Mouse (Mus musculus) kidney, embryonic 15.5 days (tissue): ENCODE results near the gene Tspear. TPM values are rescaled to one million over a fixed set of nuclear protein-coding genes. Genes with fewer than 3 reads are reported as not detected.
"Not testable (repeated sequence)": the region's sequence is repeated elsewhere in the genome, so short reads cannot be mapped to it uniquely, and the experiment has no call there.

Experiments
- ATAC-seq: fragments of 200-750 bp; cut with Nextera tagmentation; replicated peaks from 2 replicates; pipeline ENCODE4 v1.8.0; 2017; ENCODE audit warnings: moderate TSS enrichment; ENCODE audit not compliant: low FRiP score
- H3K27ac ChIP-seq: fragments of 300-500 bp; sonication (generic); 2 replicates; pipeline ENCODE4 v1.5.1; 2015; ENCODE audit warnings: mild to moderate bottlenecking, inconsistent platforms
- H3K27me3 ChIP-seq: fragments of 300-500 bp; sonication (generic); 2 replicates; pipeline ENCODE4 v1.6.1; 2015; ENCODE audit warnings: inconsistent platforms
- H3K36me3 ChIP-seq: fragments of 300-500 bp; sonication (generic); 2 replicates; pipeline ENCODE4 v1.6.1; 2015; ENCODE audit warnings: inconsistent platforms
- H3K4me1 ChIP-seq: fragments of 300-500 bp; sonication (generic); 2 replicates; pipeline ENCODE4 v1.6.1; 2015; ENCODE audit warnings: inconsistent platforms
- H3K4me2 ChIP-seq: fragments of 300-500 bp; sonication (generic); 2 replicates; pipeline ENCODE4 v1.6.1; 2015; ENCODE audit warnings: moderate library complexity, mild to moderate bottlenecking, inconsistent platforms
- H3K4me3 ChIP-seq: fragments of 300-500 bp; sonication (generic); replicated peaks from 2 replicates; pipeline ENCODE4 v1.5.1; 2015; ENCODE audit warnings: mild to moderate bottlenecking, inconsistent platforms
- H3K9ac ChIP-seq: fragments of 300-500 bp; sonication (generic); 2 replicates; pipeline ENCODE4 v1.6.1; 2015; ENCODE audit warnings: mild to moderate bottlenecking, inconsistent platforms
- H3K9me3 ChIP-seq: fragments of 300-500 bp; sonication (generic); replicated peaks from 2 replicates; pipeline ENCODE4 v1.6.1; 2016; ENCODE audit warnings: inconsistent platforms
- WGBS: fragments of 180-500 bp; shearing (Covaris S2); methylation state at CpG from one replicate; pipeline ENCODE4 v1.1.7; 2015; ENCODE audit warnings: mixed read lengths; 5-methylcytosine and 5-hydroxymethylcytosine counted together
- polyA plus RNA-seq: library from polyadenylated mRNA; unstranded; fragments of >200 nt; fragmentation: Nextera tagmentation; extraction: Ambion mirVana; gene quantifications from 2 replicates; pipeline ENCODE4 v1.2.1, GENCODE M21; 2015

Gene Tspear
- polyA plus RNA-seq, 1 experiment from 2014 or later: 0.90 TPM

GRCm38 (mm10) chr10:77670710-77671109 lies 15.7 kb upstream of the Tspear start:
- no peaks in the 10 kb centered on the region for H3K4me1 ChIP-seq
- no peak for ATAC-seq
- no peak overlapping the region for H3K27ac ChIP-seq
- no peaks in the 10 kb centered on the region for H3K9me3 ChIP-seq
- H3K9ac ChIP-seq: no peak overlapping the region
- 80% methylated on average over 4 of the region's 4 CpGs for WGBS
- no peak overlapping the region for H3K4me2 ChIP-seq
- no peaks in the 10 kb centered on the region for H3K36me3 ChIP-seq
- no peak overlapping the region for H3K4me3 ChIP-seq
- peaks cover 5% of the 10 kb centered on the region for H3K27me3 ChIP-seq

DNA sequence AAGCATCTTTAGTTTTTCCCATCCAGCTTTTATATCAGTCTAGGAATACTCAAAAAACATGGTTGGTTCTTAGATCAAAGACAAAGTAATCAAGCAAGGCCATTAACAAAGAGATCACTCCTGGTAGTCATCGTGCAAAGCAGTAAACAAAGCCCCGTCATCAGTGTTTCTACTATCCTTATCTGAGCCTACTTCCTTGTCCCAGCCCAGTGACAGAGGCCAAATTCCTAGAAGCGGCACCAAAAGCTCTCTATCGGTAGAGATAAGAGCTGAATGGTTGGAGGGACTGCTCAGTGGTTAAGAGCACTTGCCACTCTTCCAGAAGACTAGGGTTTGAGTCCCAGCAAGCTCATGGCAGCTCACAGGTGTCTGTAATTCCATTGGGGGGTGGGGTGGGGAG lies 14.8 kb upstream of the Tspear start:
- Histone ChIP-seq H3K36me3 (no peaks in the 10 kb centered on the region), H3K27ac (no peak overlapping the region), H3K9me3 (no peaks in the 10 kb centered on the region), H3K4me2 (no peak overlapping the region), H3K27me3 (peaks cover 13% of the 10 kb centered on the region), H3K4me1 (no peaks in the 10 kb centered on the region), H3K9ac (no peak overlapping the region), H3K4me3 (no peak overlapping the region)
- 67% methylated on average over 4 of the region's 4 CpGs for WGBS
- no peak for ATAC-seq

- Histone ChIP-seq H3K4me1 (peaks cover 13% of the 10 kb centered on the region), H3K27ac (no peak overlapping the region), H3K9ac (no peak overlapping the region), H3K9me3 (no peaks in the 10 kb centered on the region), H3K4me3 (no peak overlapping the region), H3K36me3 (no peaks in the 10 kb centered on the region), H3K27me3 (peaks cover 36% of the 10 kb centered on the region), H3K4me2 (no peak overlapping the region)
- no peak for ATAC-seq
- WGBS: 55% methylated on average over 13 of the region's 13 CpGs
Observed at GRCm38 (mm10) chr10:77673765-77674164, 12.6 kb upstream of the Tspear start.

DNA sequence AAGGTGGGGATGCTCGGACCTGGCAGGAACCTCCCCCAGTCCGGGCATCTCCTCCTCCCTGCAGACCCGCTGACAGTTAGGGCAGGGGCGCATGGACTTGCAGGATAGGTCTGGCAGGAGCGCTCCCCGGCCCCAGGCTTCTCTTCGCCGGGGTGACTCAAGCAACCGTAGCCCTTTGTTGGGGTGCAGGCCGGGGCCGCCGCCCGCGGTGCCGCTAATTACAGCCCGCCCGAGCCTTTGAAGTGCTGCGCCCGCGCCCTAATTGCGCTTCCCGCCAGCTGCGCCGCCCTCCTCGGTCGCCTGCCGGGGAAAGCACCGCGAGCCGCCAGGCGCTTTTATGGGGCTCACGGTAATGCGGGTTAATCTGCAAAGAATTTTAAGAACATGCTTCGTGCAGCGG lies 8.8 kb upstream of the Tspear start:
- peak overlapping the region; percentile 67 for H3K4me2 ChIP-seq
- H3K27me3 ChIP-seq: peaks cover 63% of the 10 kb centered on the region
- no peak overlapping the region for H3K9ac ChIP-seq
- WGBS: 0% methylated on average over 35 of the region's 35 CpGs
- H3K9me3 ChIP-seq: no peaks in the 10 kb centered on the region
- H3K27ac ChIP-seq: no peak overlapping the region
- peak overlapping the region; percentile 36 for H3K4me3 ChIP-seq
- H3K4me1 ChIP-seq: peaks cover 13% of the 10 kb centered on the region
- no peak for ATAC-seq
- no peaks in the 10 kb centered on the region for H3K36me3 ChIP-seq

DNA sequence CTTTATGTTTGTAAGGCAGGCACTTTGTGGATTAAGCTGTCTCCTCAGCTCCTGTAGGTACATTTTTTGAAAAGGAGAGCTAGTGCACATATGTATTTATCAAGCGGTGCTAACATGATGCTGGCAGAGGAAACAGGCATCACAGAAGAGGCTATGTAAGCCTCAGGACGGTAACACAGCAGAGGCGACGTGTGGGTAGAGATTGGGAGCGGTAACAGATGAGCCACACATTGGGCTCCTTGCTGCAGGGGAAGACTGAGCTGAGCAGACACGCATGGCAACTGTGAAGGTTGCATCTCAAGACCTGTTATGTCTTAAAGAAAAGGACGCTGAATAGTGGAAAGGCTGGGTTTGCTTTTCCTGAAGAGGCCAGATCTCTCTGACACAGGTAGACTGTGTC lies 3.4 kb upstream of the Tspear start:
- Histone ChIP-seq H3K27ac (no peak overlapping the region), H3K4me2 (no peak overlapping the region), H3K9me3 (no peaks in the 10 kb centered on the region), H3K36me3 (no peaks in the 10 kb centered on the region), H3K27me3 (peaks cover 83% of the 10 kb centered on the region), H3K4me1 (peaks cover 19% of the 10 kb centered on the region), H3K9ac (no peak overlapping the region), H3K4me3 (no peak overlapping the region)
- no peak for ATAC-seq
- WGBS: 82% methylated on average over 7 of the region's 7 CpGs

- 39% methylated on average over 8 of the region's 8 CpGs for WGBS
- Histone ChIP-seq H3K36me3 (no peaks in the 10 kb centered on the region), H3K9ac (no peak overlapping the region), H3K27me3 (peaks cover 80% of the 10 kb centered on the region), H3K4me1 (peaks cover 15% of the 10 kb centered on the region), H3K27ac (no peak overlapping the region), H3K4me3 (no peak overlapping the region), H3K9me3 (no peaks in the 10 kb centered on the region), H3K4me2 (no peak overlapping the region)
- no peak for ATAC-seq
Observed at GRCm38 (mm10) chr10:77684181-77684580, 2.2 kb upstream of the Tspear start.

- Histone ChIP-seq H3K4me2 (no peak overlapping the region), H3K27ac (no peak overlapping the region), H3K4me1 (peaks cover 15% of the 10 kb centered on the region), H3K27me3 (peaks cover 60% of the 10 kb centered on the region), H3K36me3 (no peaks in the 10 kb centered on the region), H3K9me3 (no peaks in the 10 kb centered on the region), H3K4me3 (no peak overlapping the region), H3K9ac (no peak overlapping the region)
- WGBS: 14% methylated on average over 10 of the region's 10 CpGs
- ATAC-seq: no peak
Observed at GRCm38 (mm10) chr10:77687021-77687420, 652 bp downstream of the Tspear start.

- H3K4me2 ChIP-seq, ATAC-seq, H3K9me3 ChIP-seq, H3K4me3 ChIP-seq, H3K36me3 ChIP-seq, H3K9ac ChIP-seq, H3K27ac ChIP-seq: not testable (repeated sequence)
- 64% methylated on average over 3 of the region's 3 CpGs for WGBS
- H3K4me1 ChIP-seq: peaks cover 12% of the 10 kb centered on the region
- peaks cover 35% of the 10 kb centered on the region for H3K27me3 ChIP-seq
Observed at GRCm38 (mm10) chr10:77690356-77690807, 4.0 kb downstream of the Tspear start, which contains the start of gene Gm19402. Gene Gm19402, minus strand, starts transcription at chr10:77690757.

- no peak for ATAC-seq
Observed at GRCm38 (mm10) chr10:77697133-77697532, 10.8 kb downstream of the Tspear start, which contains the start of gene Gm9508. Gene Gm9508, minus strand, starts transcription at chr10:77697233.

DNA sequence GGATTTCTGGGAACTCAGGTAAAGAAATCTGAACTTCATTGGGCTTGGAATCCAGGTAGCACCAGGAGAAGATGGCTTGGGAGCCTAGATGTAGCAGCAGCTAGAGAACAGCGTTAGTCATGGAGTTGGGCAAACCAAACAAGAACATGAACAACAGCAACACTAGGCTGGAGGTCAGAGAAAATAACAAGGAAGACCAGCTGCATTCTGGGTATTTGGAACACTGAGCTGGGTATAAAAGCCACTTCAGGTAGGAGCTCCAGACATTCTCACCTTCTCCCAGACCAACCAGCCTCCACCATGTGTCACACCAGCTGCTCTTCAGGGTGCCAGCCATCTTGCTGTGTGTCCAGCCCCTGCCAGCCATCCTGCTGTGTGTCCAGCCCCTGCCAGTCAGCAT lies 20.0 kb downstream of the Tspear start, which contains the start of gene Gm10272:
Gene Gm10272 (plus strand): TSS at position 301 of the 400 bp plus-strand sequence.
- Histone ChIP-seq H3K4me2 (no peak within 1 kb of the TSS), H3K9me3 (peaks cover 13% of the 10 kb centered on the region), H3K27ac (no peak within 1 kb of the TSS), H3K36me3 (no peaks in the 10 kb centered on the region), H3K4me3 (no peak within 1 kb of the TSS), H3K9ac (no peak within 1 kb of the TSS), H3K27me3 (no peaks in the 10 kb centered on the region), H3K4me1 (no peaks in the 10 kb centered on the region)
- ATAC-seq: no peak
- WGBS: 84% methylated on average over 1 of the region's 1 CpGs

More at GRCm38 (mm10) chr10:77697133-77697532, 10.8 kb downstream of the Tspear start, which contains the start of gene Gm9508:
- H3K4me3 ChIP-seq: no peak within 1 kb of the TSS
- no peaks in the 10 kb centered on the region for H3K36me3 ChIP-seq
- no peaks in the 10 kb centered on the region for H3K9me3 ChIP-seq
- H3K27me3 ChIP-seq: no peaks in the 10 kb centered on the region
- no peak within 1 kb of the TSS for H3K27ac ChIP-seq
- no peak within 1 kb of the TSS for H3K4me2 ChIP-seq
- H3K9ac ChIP-seq: no peak within 1 kb of the TSS
- WGBS: 39% methylated on average over 4 of the region's 4 CpGs
- no peaks in the 10 kb centered on the region for H3K4me1 ChIP-seq

DNA sequence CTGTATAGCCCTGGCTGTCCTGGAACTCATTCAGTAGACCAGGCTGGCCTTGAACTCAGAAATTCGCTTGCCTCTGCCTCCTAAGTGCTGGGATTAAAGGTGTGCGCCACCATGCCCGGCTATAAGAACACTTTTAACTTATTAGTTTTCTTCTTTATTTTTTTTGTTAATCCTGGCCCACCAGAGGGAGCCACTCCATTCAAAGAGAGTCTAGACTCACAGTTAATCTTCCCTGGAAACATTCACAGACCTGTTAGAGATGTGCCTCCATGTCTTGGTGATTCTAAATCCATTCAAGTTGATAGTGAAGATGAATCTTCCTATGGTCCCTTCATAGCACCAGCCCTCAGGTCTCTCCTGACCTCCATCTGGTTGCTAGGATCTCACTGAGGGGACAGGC lies 23.5 kb downstream of the Tspear start:
- Histone ChIP-seq H3K27ac (no peak overlapping the region), H3K4me2 (no peak overlapping the region), H3K4me1 (no peaks in the 10 kb centered on the region), H3K9ac (no peak overlapping the region), H3K27me3 (no peaks in the 10 kb centered on the region), H3K36me3 (no peaks in the 10 kb centered on the region), H3K4me3 (no peak overlapping the region), H3K9me3 (peaks cover 8% of the 10 kb centered on the region; the same call in 1 of the 2 replicates)
- ATAC-seq: no peak
- 77% methylated on average over 3 of the region's 3 CpGs for WGBS

GRCm38 (mm10) chr10:77711157-77711556 lies 24.8 kb downstream of the Tspear start, which contains the start of gene Gm10024:
Gene Gm10024, plus strand, starts transcription at chr10:77711457.
- ATAC-seq, H3K9me3 ChIP-seq, H3K36me3 ChIP-seq, H3K4me1 ChIP-seq, H3K4me2 ChIP-seq, H3K4me3 ChIP-seq, H3K27me3 ChIP-seq, H3K27ac ChIP-seq, H3K9ac ChIP-seq: not testable (repeated sequence)

DNA sequence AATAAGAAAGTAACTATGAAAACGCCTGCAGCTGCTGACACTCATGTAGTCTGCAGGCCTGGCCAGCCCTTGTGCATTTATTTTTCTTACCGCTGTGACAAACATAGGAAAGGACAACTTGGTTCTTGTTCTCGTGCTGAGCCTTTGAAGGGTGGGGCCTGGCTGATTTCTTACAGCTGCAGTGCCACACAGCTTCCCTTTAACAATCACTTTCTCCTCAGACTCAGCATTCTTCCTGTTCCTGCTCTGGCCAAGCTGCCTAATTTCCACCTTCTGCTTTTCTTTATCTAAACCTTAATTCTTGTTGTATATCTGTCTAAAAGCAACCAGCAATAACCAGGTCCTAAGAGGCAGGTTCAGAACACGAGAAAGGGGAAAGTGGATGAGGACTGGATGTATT lies 27.4 kb downstream of the Tspear start:
- Histone ChIP-seq H3K4me3 (no peak overlapping the region), H3K9ac (no peak overlapping the region), H3K9me3 (no peaks in the 10 kb centered on the region), H3K4me2 (no peak overlapping the region), H3K27ac (no peak overlapping the region), H3K27me3 (no peaks in the 10 kb centered on the region), H3K36me3 (no peaks in the 10 kb centered on the region), H3K4me1 (no peaks in the 10 kb centered on the region)
- WGBS: 55% methylated on average over 4 of the region's 4 CpGs
- ATAC-seq: no peak
